Mouse (Mus musculus): ENCODE results near the gene Map3k9. TPM values are rescaled to one million over a fixed set of nuclear protein-coding genes. Genes with fewer than 3 reads are reported as not detected.
A peak's percentile ranks its signal among the peaks of the same experiment; 100 is the strongest.

The Map3k9 gene
- polyA plus RNA-seq, 1 experiment from 2014 or later: 8.7 TPM

- 0 out of 2 replicates have a peak, but pooled peaks have one; percentile 13 for ATAC-seq
Observed at GRCm38 (mm10) chr12:81810417-81810816, 29.4 kb upstream of the Map3k9 start.

GRCm38 (mm10) chr12:81808596-81808995 is 27.6 kb upstream of the Map3k9 start:
- Histone ChIP-seq H3K27me3 (replicated peaks; ENCODE audit: control insufficient read depth, insufficient read depth, low read length) (no peaks in the 10 kb centered on the region), H3K4me1 (replicated peaks; ENCODE audit: control insufficient read depth, insufficient read depth, low read length) (peaks cover 16% of the 10 kb centered on the region), H3K36me3 (ENCODE audit: control insufficient read depth, insufficient read depth) (no peaks in the 10 kb centered on the region), H3K9ac (replicated peaks; ENCODE audit: low read depth, low read length) (no peak overlapping the region), H3K4me3 (replicated peaks; ENCODE audit: low read length) (no peak overlapping the region), H3K4me2 (ENCODE audit: low read length) (no peak overlapping the region), H3K9me3 (ENCODE audit: control insufficient read depth, low read length) (no peaks in the 10 kb centered on the region), H3K27ac (ENCODE audit: low read length) (no peak overlapping the region)
- no peak for ATAC-seq
- WGBS: 52% methylated on average over 2 of the region's 2 CpGs

More at GRCm38 (mm10) chr12:81810417-81810816, 29.4 kb upstream of the Map3k9 start:
- H3K27ac ChIP-seq (ENCODE audit: low read length): no peak overlapping the region
- no peaks in the 10 kb centered on the region for H3K36me3 ChIP-seq (ENCODE audit: control insufficient read depth, insufficient read depth)
- 14% methylated on average over 8 of the region's 8 CpGs for WGBS
- H3K27me3 ChIP-seq (replicated peaks; ENCODE audit: control insufficient read depth, insufficient read depth, low read length): no peaks in the 10 kb centered on the region
- no peak overlapping the region for H3K4me3 ChIP-seq (replicated peaks; ENCODE audit: low read length)
- peaks cover 16% of the 10 kb centered on the region for H3K4me1 ChIP-seq (replicated peaks; ENCODE audit: control insufficient read depth, insufficient read depth, low read length)
- no peaks in the 10 kb centered on the region for H3K9me3 ChIP-seq (ENCODE audit: control insufficient read depth, low read length)
- H3K9ac ChIP-seq (replicated peaks; ENCODE audit: low read depth, low read length): no peak overlapping the region
- H3K4me2 ChIP-seq (ENCODE audit: low read length): no peak overlapping the region

GRCm38 (mm10) chr12:81807953-81808352 is 27.0 kb upstream of the Map3k9 start:
- H3K4me2 ChIP-seq (ENCODE audit: low read length): peak overlapping the region; percentile 44
- H3K36me3 ChIP-seq (ENCODE audit: control insufficient read depth, insufficient read depth): no peaks in the 10 kb centered on the region
- peak; percentile 39 for ATAC-seq
- H3K4me1 ChIP-seq (replicated peaks; ENCODE audit: control insufficient read depth, insufficient read depth, low read length): peaks cover 16% of the 10 kb centered on the region
- no peaks in the 10 kb centered on the region for H3K27me3 ChIP-seq (replicated peaks; ENCODE audit: control insufficient read depth, insufficient read depth, low read length)
- WGBS: 15% methylated on average over 11 of the region's 11 CpGs
- H3K4me3 ChIP-seq (replicated peaks; ENCODE audit: low read length): no peak overlapping the region
- no peak overlapping the region for H3K9ac ChIP-seq (replicated peaks; ENCODE audit: low read depth, low read length)
- H3K27ac ChIP-seq (ENCODE audit: low read length): no peak overlapping the region
- H3K9me3 ChIP-seq (ENCODE audit: control insufficient read depth, low read length): no peaks in the 10 kb centered on the region

- peak; percentile 39; the same call in 1 of the 2 replicates for ATAC-seq
- no peaks in the 10 kb centered on the region for H3K27me3 ChIP-seq (replicated peaks; ENCODE audit: control insufficient read depth, insufficient read depth, low read length)
- WGBS: 5% methylated on average over 7 of the region's 7 CpGs
- H3K36me3 ChIP-seq (ENCODE audit: control insufficient read depth, insufficient read depth): no peaks in the 10 kb centered on the region
- peaks cover 16% of the 10 kb centered on the region for H3K4me1 ChIP-seq (replicated peaks; ENCODE audit: control insufficient read depth, insufficient read depth, low read length)
- peak overlapping the region; percentile 26; the same call in 1 of the 2 replicates for H3K9ac ChIP-seq (replicated peaks; ENCODE audit: low read depth, low read length)
- no peak overlapping the region for H3K27ac ChIP-seq (ENCODE audit: low read length)
- peak overlapping the region; percentile 19 for H3K4me3 ChIP-seq (replicated peaks; ENCODE audit: low read length)
- H3K4me2 ChIP-seq (ENCODE audit: low read length): peak overlapping the region; percentile 44
- no peaks in the 10 kb centered on the region for H3K9me3 ChIP-seq (ENCODE audit: control insufficient read depth, low read length)
Observed at GRCm38 (mm10) chr12:81807529-81807837, 26.5 kb upstream of the Map3k9 start.

- Histone ChIP-seq H3K9me3 (ENCODE audit: control insufficient read depth, low read length) (no peaks in the 10 kb centered on the region), H3K4me3 (replicated peaks; ENCODE audit: low read length) (peak overlapping the region; percentile 19), H3K27me3 (replicated peaks; ENCODE audit: control insufficient read depth, insufficient read depth, low read length) (no peaks in the 10 kb centered on the region), H3K4me2 (ENCODE audit: low read length) (peak overlapping the region; percentile 44), H3K9ac (replicated peaks; ENCODE audit: low read depth, low read length) (peak overlapping the region; percentile 26; the same call in 1 of the 2 replicates), H3K36me3 (ENCODE audit: control insufficient read depth, insufficient read depth) (no peaks in the 10 kb centered on the region), H3K27ac (ENCODE audit: low read length) (no peak overlapping the region), H3K4me1 (replicated peaks; ENCODE audit: control insufficient read depth, insufficient read depth, low read length) (peaks cover 16% of the 10 kb centered on the region)
- ATAC-seq: 0 out of 2 replicates have a peak, but pooled peaks have one; percentile 16
- WGBS: 32% methylated on average over 17 of the region's 17 CpGs
Observed at GRCm38 (mm10) chr12:81806759-81807528, 26.0 kb upstream of the Map3k9 start.

GRCm38 (mm10) chr12:81806114-81806513 is 25.1 kb upstream of the Map3k9 start:
- H3K4me2 ChIP-seq (ENCODE audit: low read length): no peak overlapping the region
- no peak overlapping the region for H3K9ac ChIP-seq (replicated peaks; ENCODE audit: low read depth, low read length)
- peaks cover 16% of the 10 kb centered on the region for H3K4me1 ChIP-seq (replicated peaks; ENCODE audit: control insufficient read depth, insufficient read depth, low read length)
- no peaks in the 10 kb centered on the region for H3K36me3 ChIP-seq (ENCODE audit: control insufficient read depth, insufficient read depth)
- H3K27ac ChIP-seq (ENCODE audit: low read length): no peak overlapping the region
- H3K9me3 ChIP-seq (ENCODE audit: control insufficient read depth, low read length): no peaks in the 10 kb centered on the region
- 80% methylated on average over 5 of the region's 5 CpGs for WGBS
- no peak overlapping the region for H3K4me3 ChIP-seq (replicated peaks; ENCODE audit: low read length)
- H3K27me3 ChIP-seq (replicated peaks; ENCODE audit: control insufficient read depth, insufficient read depth, low read length): no peaks in the 10 kb centered on the region
- no peak for ATAC-seq

GRCm38 (mm10) chr12:81803803-81804202 is 22.8 kb upstream of the Map3k9 start:
- ATAC-seq: no peak
- Histone ChIP-seq H3K27me3 (replicated peaks; ENCODE audit: control insufficient read depth, insufficient read depth, low read length) (no peaks in the 10 kb centered on the region), H3K4me3 (replicated peaks; ENCODE audit: low read length) (no peak overlapping the region), H3K4me2 (ENCODE audit: low read length) (no peak overlapping the region), H3K9ac (replicated peaks; ENCODE audit: low read depth, low read length) (no peak overlapping the region), H3K9me3 (ENCODE audit: control insufficient read depth, low read length) (no peaks in the 10 kb centered on the region), H3K4me1 (replicated peaks; ENCODE audit: control insufficient read depth, insufficient read depth, low read length) (peaks cover 16% of the 10 kb centered on the region), H3K27ac (ENCODE audit: low read length) (no peak overlapping the region), H3K36me3 (ENCODE audit: control insufficient read depth, insufficient read depth) (no peaks in the 10 kb centered on the region)
- 47% methylated on average over 7 of the region's 7 CpGs for WGBS

- Histone ChIP-seq H3K9me3 (ENCODE audit: control insufficient read depth, low read length) (no peaks in the 10 kb centered on the region), H3K4me2 (ENCODE audit: low read length) (no peak overlapping the region), H3K9ac (replicated peaks; ENCODE audit: low read depth, low read length) (no peak overlapping the region), H3K36me3 (ENCODE audit: control insufficient read depth, insufficient read depth) (no peaks in the 10 kb centered on the region), H3K4me1 (replicated peaks; ENCODE audit: control insufficient read depth, insufficient read depth, low read length) (peaks cover 13% of the 10 kb centered on the region), H3K27me3 (replicated peaks; ENCODE audit: control insufficient read depth, insufficient read depth, low read length) (no peaks in the 10 kb centered on the region), H3K4me3 (replicated peaks; ENCODE audit: low read length) (no peak overlapping the region), H3K27ac (ENCODE audit: low read length) (no peak overlapping the region)
- 94% methylated on average over 3 of the region's 3 CpGs for WGBS
- no peak for ATAC-seq
Observed at GRCm38 (mm10) chr12:81803016-81803415, 22.0 kb upstream of the Map3k9 start.

GRCm38 (mm10) chr12:81801134-81801533 is 20.2 kb upstream of the Map3k9 start:
- Histone ChIP-seq H3K4me3 (replicated peaks; ENCODE audit: low read length) (no peak overlapping the region), H3K9me3 (ENCODE audit: control insufficient read depth, low read length) (no peaks in the 10 kb centered on the region), H3K4me2 (ENCODE audit: low read length) (no peak overlapping the region), H3K27me3 (replicated peaks; ENCODE audit: control insufficient read depth, insufficient read depth, low read length) (no peaks in the 10 kb centered on the region), H3K36me3 (ENCODE audit: control insufficient read depth, insufficient read depth) (no peaks in the 10 kb centered on the region), H3K4me1 (replicated peaks; ENCODE audit: control insufficient read depth, insufficient read depth, low read length) (no peaks in the 10 kb centered on the region), H3K9ac (replicated peaks; ENCODE audit: low read depth, low read length) (no peak overlapping the region), H3K27ac (ENCODE audit: low read length) (no peak overlapping the region)
- no peak for ATAC-seq
- 75% methylated on average over 9 of the region's 9 CpGs for WGBS

All from forebrain, embryonic 16.5 days (tissue).